ENCODE assay signal across 15 mouse cellular contexts in the genomic region with DNA sequence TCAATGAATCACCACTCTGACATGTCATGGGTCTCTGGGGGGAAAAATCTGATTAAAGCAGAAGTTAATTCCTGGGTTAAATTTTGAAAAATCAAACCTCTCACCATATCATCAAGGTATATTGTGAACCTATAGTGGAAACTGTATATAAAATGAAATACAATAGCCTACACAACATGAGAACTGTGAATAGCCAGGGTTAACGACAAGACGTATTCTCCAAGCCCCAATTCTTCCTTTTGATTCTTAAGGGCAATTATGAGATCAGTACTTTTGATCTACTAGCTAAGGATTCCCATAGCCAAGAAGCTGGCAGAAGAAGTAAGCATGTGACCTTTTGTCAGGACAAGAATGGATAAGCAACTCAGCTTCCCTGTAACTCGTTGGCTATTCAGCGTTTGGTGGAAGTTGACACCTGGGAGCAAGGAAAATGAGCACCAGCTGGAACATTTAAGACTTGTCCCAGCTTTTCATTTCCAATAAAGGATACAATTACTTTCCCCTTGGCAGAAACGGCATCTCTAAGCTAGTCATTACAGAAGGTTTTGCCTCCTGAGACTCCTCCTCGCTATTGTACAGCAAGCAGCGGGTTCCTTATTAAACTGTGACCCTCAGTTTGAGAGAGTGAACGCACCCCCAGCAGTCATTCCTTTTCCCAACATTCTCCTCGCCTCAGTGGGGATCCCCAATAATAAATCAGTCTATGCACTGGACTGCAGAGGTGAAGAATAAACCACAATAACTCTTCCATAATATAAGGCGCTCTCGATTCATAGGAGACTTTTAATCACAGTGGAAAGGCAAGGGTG.
DNase-seq lines count a peak whose midpoint lies in the region; ATAC-seq and TF ChIP-seq lines count a peak whose summit lies in the region.
"Had no signal": no experiment of that assay in that cellular context is flagged by ENCODE, and none has a peak within 500 bp of the region (broad histone marks: within the 10 kb centered on the region; RNA-seq: fewer than 3 reads in every experiment).

No protein-coding gene starts in this region.

- H3K9ac ChIP-seq in midbrain, embryonic 11.5 days (ENCODE audit: low read length), result no peak overlapping the region
- H3K9ac ChIP-seq in forebrain, postnatal 0 days, result no peak overlapping the region
- H3K9ac ChIP-seq: heart, embryonic 13.5 days had no signal

- peak; percentile 63 for ATAC-seq in midbrain, embryonic 11.5 days (ENCODE audit: low FRiP score)
- no peak for ATAC-seq in forebrain, postnatal 0 days
- ATAC-seq: intestine, embryonic 16.5 days had no signal

- DNase-seq in midbrain, embryonic 11.5 days (ENCODE audit: low spot score, missing footprints), result no peak
- no peak for DNase-seq in midbrain, embryonic 10.5 days (ENCODE audit: low spot score)
- peak; percentile 8 for DNase-seq in forebrain, postnatal 0 days
- peak; percentile 46 for DNase-seq in mesoderm, embryonic 11.5 days (ENCODE audit: low read depth, low spot score)
- DNase-seq in retina, postnatal 1 day, result peak; percentile 1
- DNase-seq in liver, result no peak
- no peak for DNase-seq in adrenal gland, adult (ENCODE audit: inconsistent age in 2 of 2, low spot score in 1 of 2)
- no peak for DNase-seq in thymus, adult 18-20 months
- DNase-seq: adrenal gland, postnatal 25 days; cerebellum, adult 11-12 months; gastrocnemius, postnatal 10 days; lung, adult 2 months; right cerebral cortex, postnatal 4 days had no signal

- TF ChIP-seq CTCF in forebrain, postnatal 0 days (IDR thresholded peaks at IDR 0.05; ENCODE audit: low read depth), result no peak

- H3K4me1 ChIP-seq in midbrain, embryonic 11.5 days (ENCODE audit: control insufficient read depth, insufficient read depth, low read length), result no peaks in the 10 kb centered on the region; the same call in 1 of the 2 replicates
- peaks cover 8% of the 10 kb centered on the region for H3K4me1 ChIP-seq in midbrain, embryonic 10.5 days
- no peaks in the 10 kb centered on the region for H3K4me1 ChIP-seq in forebrain, postnatal 0 days (ENCODE audit: insufficient read depth)
- H3K4me1 ChIP-seq: heart, embryonic 13.5 days had no signal

- H3K27me3 ChIP-seq in midbrain, embryonic 11.5 days (ENCODE audit: control insufficient read depth, insufficient read depth, low read length), result no peaks in the 10 kb centered on the region
- H3K27me3 ChIP-seq in midbrain, embryonic 10.5 days (ENCODE audit: low read depth, poor library complexity, severe bottlenecking), result no peaks in the 10 kb centered on the region
- H3K27me3 ChIP-seq in forebrain, postnatal 0 days (ENCODE audit: insufficient read depth, low read length), result no peaks in the 10 kb centered on the region
- H3K27me3 ChIP-seq: heart, embryonic 13.5 days had no signal

- WGBS in midbrain, embryonic 11.5 days, result 60% methylated on average over 11 of the region's 11 CpGs
- WGBS in midbrain, embryonic 10.5 days, result 78% methylated on average over 11 of the region's 11 CpGs
- WGBS in forebrain, postnatal 0 days, result 26% methylated on average over 11 of the region's 11 CpGs

- H3K4me2 ChIP-seq in midbrain, embryonic 11.5 days, result no peak overlapping the region
- no peak overlapping the region for H3K4me2 ChIP-seq in forebrain, postnatal 0 days (ENCODE audit: low read depth)
- H3K4me2 ChIP-seq: heart, embryonic 13.5 days had no signal

- no peak overlapping the region for H3K4me3 ChIP-seq in midbrain, embryonic 11.5 days (ENCODE audit: low read depth, low read length)
- no peak overlapping the region for H3K4me3 ChIP-seq in midbrain, embryonic 10.5 days
- H3K4me3 ChIP-seq in forebrain, postnatal 0 days (ENCODE audit: low read depth, low read length), result no peak overlapping the region
- H3K4me3 ChIP-seq: heart, embryonic 13.5 days had no signal

- no peaks in the 10 kb centered on the region for H3K9me3 ChIP-seq in midbrain, embryonic 11.5 days (ENCODE audit: control insufficient read depth, low read length)
- no peaks in the 10 kb centered on the region for H3K9me3 ChIP-seq in midbrain, embryonic 10.5 days (replicated peaks)
- no peaks in the 10 kb centered on the region for H3K9me3 ChIP-seq in forebrain, postnatal 0 days (ENCODE audit: low read length)
- H3K9me3 ChIP-seq: heart, embryonic 13.5 days had no signal

- no peak overlapping the region for H3K27ac ChIP-seq in midbrain, embryonic 11.5 days (ENCODE audit: low read depth, low read length)
- H3K27ac ChIP-seq in midbrain, embryonic 10.5 days (replicated peaks), result no peak overlapping the region
- no peak overlapping the region for H3K27ac ChIP-seq in forebrain, postnatal 0 days (ENCODE audit: low read depth, low read length)
- H3K27ac ChIP-seq: heart, embryonic 13.5 days had no signal

- H3K36me3 ChIP-seq in midbrain, embryonic 11.5 days (ENCODE audit: control insufficient read depth, insufficient read depth, low read length), result no peaks in the 10 kb centered on the region
- H3K36me3 ChIP-seq in midbrain, embryonic 10.5 days, result no peaks in the 10 kb centered on the region
- no peaks in the 10 kb centered on the region for H3K36me3 ChIP-seq in forebrain, postnatal 0 days (ENCODE audit: insufficient read depth)
- H3K36me3 ChIP-seq: heart, embryonic 13.5 days had no signal

Comparison
In these comparisons a context has a peak if more than half of its experiments do, and no peak if none do; other contexts are left out.
1. DNase-seq: peak in forebrain, postnatal 0 days (single experiment), mesoderm, embryonic 11.5 days (single experiment) and retina, postnatal 1 day (single experiment); none in midbrain, embryonic 11.5 days (single experiment), midbrain, embryonic 10.5 days (single experiment), liver (single experiment), adrenal gland, adult (0 of 2) and thymus, adult 18-20 months (0 of 2).